Mouse (Mus musculus) forebrain, embryonic 15.5 days (tissue): Measurements from ENCODE around the gene Ei24. TPM values are rescaled to one million over a fixed set of nuclear protein-coding genes. Genes with fewer than 3 reads are reported as not detected.

Source experiments
- ATAC-seq: fragments of 200-750 bp; cut with Nextera tagmentation; replicated peaks from 2 replicates; pipeline ENCODE4 v1.8.0; 2017; ENCODE audit warnings: mild to moderate bottlenecking, moderate TSS enrichment, moderate library complexity
- H3K27ac ChIP-seq: fragments of 300-500 bp; sonication (generic); replicated peaks from 2 replicates; pipeline ENCODE4 v1.5.1; 2015; ENCODE audit warnings: mild to moderate bottlenecking, inconsistent platforms
- H3K27me3 ChIP-seq: fragments of 300-500 bp; sonication (generic); 2 replicates; pipeline ENCODE4 v1.6.1; 2015; ENCODE audit warnings: inconsistent platforms
- H3K36me3 ChIP-seq: fragments of 300-500 bp; sonication (generic); 2 replicates; pipeline ENCODE4 v1.6.1; 2015; ENCODE audit warnings: mild to moderate bottlenecking, inconsistent platforms
- H3K4me1 ChIP-seq: fragments of 300-500 bp; sonication (generic); 2 replicates; pipeline ENCODE4 v1.6.1; 2015; ENCODE audit warnings: inconsistent platforms
- H3K4me2 ChIP-seq: fragments of 300-500 bp; sonication (generic); replicated peaks from 2 replicates; pipeline ENCODE4 v1.6.1; 2015; ENCODE audit warnings: mild to moderate bottlenecking, inconsistent platforms
- H3K4me3 ChIP-seq: fragments of 300-500 bp; sonication (generic); 2 replicates; pipeline ENCODE4 v1.5.1; 2015; ENCODE audit warnings: mild to moderate bottlenecking, inconsistent platforms
- H3K9ac ChIP-seq: fragments of 300-500 bp; sonication (generic); replicated peaks from 2 replicates; pipeline ENCODE4 v1.6.1; 2015; ENCODE audit warnings: mild to moderate bottlenecking, inconsistent platforms
- H3K9me3 ChIP-seq: fragments of 300-500 bp; sonication (generic); 2 replicates; pipeline ENCODE4 v1.6.1; 2016; ENCODE audit warnings: inconsistent platforms
- WGBS: fragments of 180-500 bp; shearing (Covaris S2); methylation state at CpG from one replicate; pipeline ENCODE4 v1.1.7; 2015; ENCODE audit warnings: mixed read lengths; 5-methylcytosine and 5-hydroxymethylcytosine counted together
- polyA plus RNA-seq: library from polyadenylated mRNA; unstranded; fragments of >200 nt; fragmentation: Nextera tagmentation; extraction: Ambion mirVana; gene quantifications from 2 replicates; pipeline ENCODE4 v1.2.1, GENCODE M21; 2015

Ei24 gene
- polyA plus RNA-seq, 1 experiment from 2014 or later, result 126 TPM

GRCm38 (mm10) chr9:36769048-36769413, 28.2 kb downstream of the Ei24 start:
- Histone ChIP-seq H3K36me3 (peaks cover 8% of the 10 kb centered on the region), H3K9ac (no peak overlapping the region), H3K4me1 (peaks cover 23% of the 10 kb centered on the region), H3K4me3 (0 out of 2 replicates have a peak overlapping the region, but pooled peaks have one; percentile 82), H3K27ac (no peak overlapping the region), H3K27me3 (no peaks in the 10 kb centered on the region), H3K9me3 (no peaks in the 10 kb centered on the region), H3K4me2 (0 out of 2 replicates have a peak overlapping the region, but pooled peaks have one; percentile 79)
- ATAC-seq, result no peak
- 88% methylated on average over 1 of the region's 1 CpGs for WGBS

GRCm38 (mm10) chr9:36768156-36769047, 28.8 kb downstream of the Ei24 start:
- Histone ChIP-seq H3K4me3 (peak overlapping the region; percentile 82), H3K27ac (peak overlapping the region; percentile 80), H3K9ac (peak overlapping the region; percentile 68), H3K27me3 (no peaks in the 10 kb centered on the region), H3K4me1 (peaks cover 23% of the 10 kb centered on the region), H3K9me3 (no peaks in the 10 kb centered on the region), H3K4me2 (peak overlapping the region; percentile 79), H3K36me3 (peaks cover 13% of the 10 kb centered on the region)
- WGBS, result 14% methylated on average over 25 of the region's 25 CpGs
- ATAC-seq, result peak; percentile 3

GRCm38 (mm10) chr9:36767203-36768143, 29.7 kb downstream of the Ei24 start, which contains the start of gene Stt3a:
Gene Stt3a, minus strand, starts transcription at chr9:36767679.
- H3K27ac ChIP-seq, result peak within 1 kb of the TSS; percentile 80
- peak within 1 kb of the TSS; percentile 82 for H3K9ac ChIP-seq
- no peaks in the 10 kb centered on the region for H3K9me3 ChIP-seq
- ATAC-seq, result peak; percentile 100
- H3K27me3 ChIP-seq, result no peaks in the 10 kb centered on the region
- peaks cover 23% of the 10 kb centered on the region for H3K4me1 ChIP-seq
- H3K4me2 ChIP-seq, result peak within 1 kb of the TSS; percentile 79
- WGBS, result under 1% methylated on average over 60 of the region's 60 CpGs
- H3K36me3 ChIP-seq, result peaks cover 20% of the 10 kb centered on the region
- H3K4me3 ChIP-seq, result peak within 1 kb of the TSS; percentile 82

- WGBS, result 92% methylated on average over 1 of the region's 1 CpGs
- Histone ChIP-seq H3K36me3 (peaks cover 40% of the 10 kb centered on the region), H3K9ac (no peak overlapping the region), H3K27ac (no peak overlapping the region), H3K4me2 (no peak overlapping the region), H3K4me1 (peaks cover 23% of the 10 kb centered on the region), H3K27me3 (no peaks in the 10 kb centered on the region), H3K4me3 (no peak overlapping the region), H3K9me3 (no peaks in the 10 kb centered on the region)
- no peak for ATAC-seq
Measured at GRCm38 (mm10) chr9:36764378-36764777, 32.8 kb downstream of the Ei24 start.

Other genes starting within 250 kb of the Ei24 start
- not detected in 2 replicates for gene Gm17689, start 214.8 kb downstream of the Ei24 start, polyA plus RNA-seq
- not detected in 2 replicates for gene A630095E13Rik, start 154.0 kb downstream of the Ei24 start, polyA plus RNA-seq
- gene Acrv1, start 104.2 kb downstream of the Ei24 start, polyA plus RNA-seq, result not detected in 2 replicates
- gene Chek1, start 70.3 kb downstream of the Ei24 start, polyA plus RNA-seq, result 18.7 and 19.1 TPM in 2 replicates
- 102 and 106 TPM in 2 replicates for gene Stt3a, start 29.7 kb downstream of the Ei24 start, polyA plus RNA-seq
- 671 and 696 TPM in 2 replicates for gene Fez1, start 24.5 kb upstream of the Ei24 start, polyA plus RNA-seq